Mouse (Mus musculus): ENCODE data around the gene Trat1. TPM values are rescaled to one million over a fixed set of nuclear protein-coding genes. Genes with fewer than 3 reads are reported as not detected.

Trat1 gene
- total RNA-seq, 4 experiments from 2014 or later, result 0.08 to 0.53 (median 0.22) TPM; not detected in 1

GRCm38 (mm10) chr16:48720259-48720658, 51.6 kb downstream of the Trat1 start:
- DNase-seq (ENCODE audit: low spot score in 2 of 2), result no peak

- no peak for DNase-seq (ENCODE audit: low spot score in 2 of 2)
These were observed 52.1 kb downstream of the Trat1 start for GRCm38 (mm10) chr16:48719679-48720078.

GRCm38 (mm10) chr16:48716343-48716742, 55.5 kb downstream of the Trat1 start:
- no peak for DNase-seq (ENCODE audit: low spot score in 2 of 2)

- DNase-seq (ENCODE audit: low spot score in 2 of 2), result no peak
These were observed 69.9 kb downstream of the Trat1 start for GRCm38 (mm10) chr16:48701896-48702295.

Other genes with a start within 250 kb of the Trat1 start
- not detected for gene Retnlb, start 44.8 kb upstream of the Trat1 start, total RNA-seq (2022)
- not detected for gene Retnla, start 70.5 kb upstream of the Trat1 start, total RNA-seq (2022)
- gene Retnlg, start 100.6 kb upstream of the Trat1 start, total RNA-seq (2022), result not detected
- 10 to 100 TPM; 70.0 to 87.9 (median 81.9) TPM for gene Dzip3, start 222.1 kb upstream of the Trat1 start, total RNA-seq (2022)
- gene Cip2a, start 222.2 kb upstream of the Trat1 start, total RNA-seq (2022), result 1 to 10 TPM in 3 of 4 experiments, under 1 TPM in 1; 0.89 to 2.4 (median 2.3) TPM